Mouse (Mus musculus): ENCODE data around the gene Camta1.

Camta1 gene

DNA sequence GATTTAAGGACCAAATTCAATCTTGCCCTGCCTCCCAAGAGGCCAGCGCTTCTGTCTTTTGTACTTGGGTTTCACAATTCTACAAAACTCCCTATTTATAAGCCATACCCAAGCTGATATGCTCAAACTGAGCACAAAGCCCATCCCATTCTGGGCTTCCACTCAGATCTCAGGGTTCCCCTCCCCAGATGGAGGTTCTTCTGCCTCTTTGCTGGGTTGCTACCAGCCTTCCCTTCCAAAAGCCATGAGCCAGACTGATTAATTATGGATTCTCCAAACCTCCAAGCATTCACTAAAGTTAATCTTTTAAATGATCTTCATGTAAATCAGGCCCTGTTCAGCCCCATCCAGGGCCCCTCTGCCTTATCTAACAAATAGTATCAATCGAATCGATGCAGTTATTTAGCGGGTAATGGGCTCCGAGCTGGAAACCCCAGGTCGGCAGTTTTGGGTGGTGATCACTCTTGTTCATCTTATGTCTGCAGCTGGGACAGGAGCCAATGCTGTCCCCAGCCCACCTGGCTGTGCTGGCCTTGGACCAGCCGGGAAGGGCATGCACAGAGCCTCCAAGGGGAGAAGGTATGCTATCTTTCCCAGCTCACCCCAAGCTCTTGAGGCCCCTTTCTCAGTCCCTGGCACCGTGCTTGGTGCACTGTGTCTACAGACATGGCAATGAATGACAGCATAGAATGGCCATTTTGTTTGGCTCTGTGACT is 534.5 kb downstream of the Camta1 start:
- no peak for ATAC-seq (ENCODE audit: low TSS enrichment)

DNA sequence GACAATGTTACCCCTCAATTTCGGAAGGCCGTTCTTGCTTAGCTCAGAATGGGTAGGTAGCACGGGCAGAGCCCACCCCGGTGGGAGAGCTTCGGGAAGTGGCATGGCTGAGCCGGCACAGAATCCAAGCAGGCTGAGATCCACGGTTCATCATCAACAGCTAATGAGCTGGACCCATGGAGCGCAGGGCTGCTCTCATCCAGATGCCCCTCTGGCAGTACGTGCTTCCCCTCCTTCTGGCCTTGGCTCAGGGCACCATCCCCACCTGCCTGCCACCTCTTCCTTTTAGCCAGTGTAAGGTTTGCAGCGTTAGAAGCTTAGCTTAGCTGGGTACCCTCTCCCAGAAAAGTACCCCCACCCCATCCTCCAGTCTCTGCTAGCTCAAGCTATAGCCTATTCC is 545.2 kb downstream of the Camta1 start:
- no peak for ATAC-seq (ENCODE audit: low TSS enrichment)

DNA sequence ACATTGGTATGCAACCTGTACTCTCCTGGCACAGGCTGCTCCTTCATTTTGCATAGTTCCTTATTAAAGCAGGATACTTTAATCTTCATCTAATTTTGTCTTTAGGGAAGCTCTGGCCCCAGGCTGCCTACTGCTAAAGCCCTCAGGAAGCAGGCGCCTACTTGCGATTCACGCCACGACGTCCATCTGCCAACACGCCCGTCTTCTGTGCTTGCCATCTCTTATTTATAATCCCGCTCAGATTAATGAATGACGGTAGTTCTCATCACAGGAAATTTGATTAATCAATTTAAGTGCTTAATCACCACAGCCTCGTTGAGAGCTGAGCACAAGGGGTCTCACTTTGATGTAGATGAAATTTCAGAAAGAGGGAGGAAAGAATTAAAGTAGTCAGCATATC is 546.0 kb downstream of the Camta1 start:
- no peak for ATAC-seq (ENCODE audit: low TSS enrichment)

DNA sequence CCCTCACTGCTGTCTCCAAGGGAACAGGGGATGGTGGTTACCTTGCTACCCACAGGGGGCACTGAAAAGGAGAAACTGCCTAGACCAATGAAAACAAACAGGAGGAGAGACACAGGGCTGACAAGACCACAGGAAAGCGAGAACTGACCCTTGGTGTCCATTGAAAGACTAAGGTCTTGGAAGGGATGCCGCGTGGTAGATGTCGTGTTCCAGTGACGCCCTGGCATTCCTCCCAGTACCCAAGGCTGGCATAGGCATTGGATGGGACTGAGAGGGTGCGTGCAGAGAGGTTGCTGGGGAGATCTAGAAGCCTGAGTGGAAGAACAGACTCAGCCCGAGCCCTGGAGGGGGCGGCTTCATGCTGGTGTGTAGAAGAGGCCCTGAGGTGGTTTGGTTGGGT is 550.9 kb downstream of the Camta1 start:
- ATAC-seq (ENCODE audit: low TSS enrichment) = no peak

DNA sequence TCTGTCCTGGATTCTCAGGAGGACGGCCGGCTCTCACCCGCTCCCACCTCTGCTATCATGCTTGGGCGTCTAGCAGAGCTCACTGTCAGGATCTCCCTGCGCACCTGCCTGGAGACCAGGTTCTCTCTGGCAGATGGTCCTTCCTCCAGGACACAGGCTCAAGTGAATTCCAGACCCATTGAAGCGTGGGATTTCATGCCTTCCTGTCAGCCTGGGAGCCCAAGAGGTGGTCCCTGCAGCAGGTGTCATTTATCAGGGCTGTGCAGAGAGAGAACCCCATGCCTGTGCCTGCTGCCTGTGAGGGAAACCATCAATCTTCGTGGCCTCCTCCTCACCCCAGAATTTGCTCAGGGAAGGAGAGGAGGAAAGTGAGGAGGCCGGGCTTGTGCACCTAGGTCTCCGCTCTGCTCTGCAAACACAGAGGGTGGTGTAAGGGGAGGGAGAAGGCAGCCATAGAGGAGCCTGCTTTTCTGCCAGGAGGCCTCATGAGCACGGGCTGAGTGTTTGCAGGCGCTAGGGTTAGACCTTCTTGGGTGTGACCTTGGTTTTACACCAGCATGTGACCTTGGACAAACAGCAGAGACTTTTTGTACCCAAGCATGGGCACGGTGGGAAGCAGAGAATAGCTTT is 551.5 kb downstream of the Camta1 start:
- no peak for ATAC-seq (ENCODE audit: low TSS enrichment)

DNA sequence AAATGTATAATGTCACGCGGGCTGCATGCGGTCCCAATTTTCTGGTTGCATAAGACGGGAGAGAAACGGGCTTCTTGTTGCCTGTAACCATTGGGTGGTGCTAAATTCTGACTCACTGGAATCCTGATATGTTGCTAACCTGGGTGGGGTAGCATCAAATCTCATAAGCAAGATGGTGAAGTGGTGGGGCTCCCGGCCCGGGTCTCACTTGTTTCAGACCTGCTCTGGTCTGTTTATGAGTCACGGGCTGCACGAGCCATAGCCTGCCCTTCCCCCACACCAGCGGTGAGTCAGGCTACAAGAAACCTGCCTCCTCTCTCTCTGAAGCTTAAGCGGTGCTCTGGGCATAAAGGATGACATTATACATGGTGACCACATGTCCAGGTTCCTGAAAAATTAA is 554.8 kb downstream of the Camta1 start:
- peak; percentile 68 for ATAC-seq (ENCODE audit: low TSS enrichment)

DNA sequence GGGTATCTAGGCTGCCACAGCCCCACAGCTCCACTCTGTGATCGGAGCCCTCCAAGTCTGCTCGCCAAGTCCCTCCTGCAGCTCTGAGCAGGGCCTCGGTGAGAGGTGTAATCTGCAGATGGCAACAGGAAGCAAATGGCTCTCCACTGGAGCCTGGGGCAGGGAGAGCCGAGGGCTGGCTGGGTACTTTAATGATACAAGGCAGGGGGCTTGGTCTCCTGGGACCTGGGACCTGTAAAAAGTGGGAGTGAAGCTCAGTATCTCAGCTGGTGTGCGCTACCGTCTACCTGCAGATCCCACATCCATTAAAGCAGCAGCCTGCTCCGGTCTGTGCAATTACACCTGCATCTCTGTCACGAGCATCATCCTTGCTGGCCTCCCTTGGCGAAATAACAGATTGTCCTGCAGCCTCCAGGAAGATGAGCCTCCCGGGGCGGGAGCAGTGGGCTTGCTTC is 555.3 kb downstream of the Camta1 start:
- ATAC-seq (ENCODE audit: low TSS enrichment) = peak; percentile 43; the same call in 1 of the 2 replicates

DNA sequence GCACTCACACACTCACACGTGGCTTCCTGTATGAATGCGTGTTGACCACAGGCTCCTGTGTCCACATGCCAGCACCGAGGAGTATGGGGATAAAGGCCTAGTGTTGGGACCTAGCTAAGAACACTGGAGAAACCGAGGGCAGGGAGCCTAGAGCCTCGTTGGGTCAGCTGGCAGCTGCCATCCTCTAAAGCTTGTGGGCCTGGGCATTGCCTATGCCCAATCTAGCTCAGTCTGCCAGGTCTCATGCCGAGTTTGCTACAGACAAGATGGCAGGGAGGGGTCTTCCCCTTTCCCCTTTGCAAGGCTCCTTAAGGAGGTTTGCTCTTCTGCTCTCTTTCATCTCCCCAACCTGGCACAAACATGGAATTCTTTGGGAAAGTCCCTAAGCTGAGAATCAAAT is 555.9 kb downstream of the Camta1 start:
- no peak for ATAC-seq (ENCODE audit: low TSS enrichment)

DNA sequence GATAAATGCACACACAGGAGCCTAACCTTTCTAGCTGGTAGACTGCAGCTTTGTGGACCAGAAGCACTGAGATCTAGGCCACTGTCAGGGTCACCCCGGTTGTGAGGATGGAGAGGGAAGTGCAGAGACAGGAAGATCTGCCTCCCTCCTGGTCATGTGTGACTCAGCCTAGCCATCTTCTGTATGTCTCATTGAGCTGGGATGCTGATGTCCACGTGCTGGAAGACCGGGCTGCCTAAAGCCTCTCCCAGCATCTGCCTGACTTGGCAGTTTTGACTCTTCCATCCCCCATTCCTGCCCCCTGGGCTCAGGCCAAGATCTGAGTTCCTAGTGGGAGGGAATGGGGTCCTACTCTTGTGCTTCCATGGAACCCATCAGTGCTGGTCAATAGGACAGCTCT is 557.7 kb downstream of the Camta1 start:
- no peak for ATAC-seq (ENCODE audit: low TSS enrichment)

DNA sequence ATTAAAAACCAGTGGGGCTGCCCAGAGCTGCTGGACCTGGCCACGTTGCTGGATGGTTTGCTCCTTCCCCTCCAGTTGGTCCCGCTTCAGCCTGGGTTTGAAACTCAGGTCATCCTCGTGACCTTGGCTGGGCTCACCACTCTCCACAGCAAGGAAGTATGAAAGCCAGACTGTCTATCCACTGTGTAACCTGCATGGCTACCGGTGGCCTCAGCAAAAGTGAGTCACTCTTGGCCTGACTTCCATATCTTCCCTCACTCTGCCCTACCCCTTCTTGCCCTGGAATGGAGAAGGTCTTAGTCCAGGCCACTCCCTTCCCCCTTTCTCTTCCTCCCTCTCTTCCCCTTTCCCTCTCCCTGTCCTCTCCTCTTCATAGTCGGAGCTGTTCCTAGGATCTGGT is 558.2 kb downstream of the Camta1 start:
- no peak for ATAC-seq (ENCODE audit: low TSS enrichment)

DNA sequence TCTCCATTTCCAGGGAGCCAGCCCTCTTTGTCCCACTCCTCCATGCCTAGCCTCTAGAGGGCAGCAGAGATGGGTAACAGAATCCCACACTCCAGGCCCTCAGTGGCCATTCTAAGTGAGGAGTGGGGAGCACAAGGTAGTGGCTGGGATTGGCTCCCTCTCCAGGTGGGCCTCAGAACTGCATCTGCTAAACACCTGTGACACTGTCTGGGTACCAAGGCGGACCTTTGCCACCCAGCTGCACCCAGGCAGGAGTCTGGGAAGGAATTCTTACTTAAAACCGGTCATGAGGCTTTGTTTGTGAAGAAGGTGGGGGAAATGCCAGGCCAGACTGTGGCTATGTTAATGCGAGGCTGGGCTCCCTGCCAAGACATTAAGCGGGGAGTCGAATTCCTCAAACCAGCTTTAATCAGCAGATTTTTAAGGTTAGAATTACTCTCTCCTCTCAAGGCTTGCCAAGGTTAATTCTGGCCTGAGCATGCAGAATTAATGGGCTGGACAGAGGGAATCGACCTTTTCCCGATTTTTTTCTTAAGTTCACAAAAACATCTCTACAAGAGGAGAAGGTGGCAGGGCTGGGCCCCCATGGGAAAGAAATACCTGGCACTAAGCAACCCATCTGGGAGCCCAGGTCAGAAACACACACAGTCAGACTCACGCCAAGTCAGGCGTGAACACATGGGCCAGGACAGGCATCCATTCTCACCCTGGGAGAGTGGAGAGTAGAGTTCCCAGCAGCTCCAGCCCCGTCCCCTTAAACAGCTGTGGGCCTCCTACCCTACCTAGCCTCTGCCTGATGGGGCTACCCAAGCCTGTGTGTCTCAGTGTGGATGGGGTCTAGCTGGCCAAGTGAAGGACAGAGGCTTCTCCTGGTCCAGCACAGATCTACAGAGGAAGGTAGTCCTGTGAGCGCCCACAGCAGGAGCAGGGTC is 559.2 kb downstream of the Camta1 start:
- peak; percentile 18; the same call in 1 of the 2 replicates for ATAC-seq (ENCODE audit: low TSS enrichment)

DNA sequence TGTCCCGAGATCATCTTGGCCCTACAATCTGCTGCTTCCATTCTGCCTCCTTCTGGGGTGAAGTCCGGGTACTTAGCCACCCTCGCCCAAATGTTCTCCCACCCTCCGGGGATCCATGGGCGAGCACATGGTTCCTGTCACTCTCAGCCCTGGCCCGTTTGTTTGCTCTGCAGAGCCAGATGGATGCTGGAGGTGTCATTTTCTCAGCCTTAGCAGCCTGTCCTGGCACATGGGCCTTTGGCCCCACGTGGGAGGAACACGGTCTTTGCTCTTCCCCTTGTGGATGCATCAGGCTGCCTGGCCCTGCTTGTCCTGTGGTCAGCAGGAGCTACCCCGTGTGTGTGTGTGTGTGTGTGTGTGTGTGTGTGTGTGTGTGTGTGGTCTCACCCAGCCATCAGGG is 560.3 kb downstream of the Camta1 start:
- no peak for ATAC-seq (ENCODE audit: low TSS enrichment)

DNA sequence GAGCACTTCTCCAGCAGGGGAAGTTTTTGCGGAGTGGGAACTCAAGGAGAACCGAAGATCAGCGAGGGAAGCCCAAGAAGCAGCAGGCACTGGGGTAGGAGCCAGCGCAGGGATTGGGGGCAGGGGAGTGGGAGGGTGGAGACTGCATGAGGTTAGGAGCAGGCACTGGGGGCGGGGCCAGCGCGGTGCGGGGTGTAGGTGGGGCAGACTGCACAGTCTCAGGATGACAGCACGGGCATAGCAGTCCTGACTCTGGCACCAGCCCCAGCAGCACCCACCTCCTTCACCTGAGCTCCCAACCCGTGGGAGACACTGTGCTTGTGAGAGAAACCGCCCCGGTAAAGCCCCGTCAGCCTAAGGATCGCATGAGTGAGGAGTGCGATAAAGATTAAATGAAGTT is 561.0 kb downstream of the Camta1 start:
- peak; percentile 50 for ATAC-seq (ENCODE audit: low TSS enrichment)

DNA sequence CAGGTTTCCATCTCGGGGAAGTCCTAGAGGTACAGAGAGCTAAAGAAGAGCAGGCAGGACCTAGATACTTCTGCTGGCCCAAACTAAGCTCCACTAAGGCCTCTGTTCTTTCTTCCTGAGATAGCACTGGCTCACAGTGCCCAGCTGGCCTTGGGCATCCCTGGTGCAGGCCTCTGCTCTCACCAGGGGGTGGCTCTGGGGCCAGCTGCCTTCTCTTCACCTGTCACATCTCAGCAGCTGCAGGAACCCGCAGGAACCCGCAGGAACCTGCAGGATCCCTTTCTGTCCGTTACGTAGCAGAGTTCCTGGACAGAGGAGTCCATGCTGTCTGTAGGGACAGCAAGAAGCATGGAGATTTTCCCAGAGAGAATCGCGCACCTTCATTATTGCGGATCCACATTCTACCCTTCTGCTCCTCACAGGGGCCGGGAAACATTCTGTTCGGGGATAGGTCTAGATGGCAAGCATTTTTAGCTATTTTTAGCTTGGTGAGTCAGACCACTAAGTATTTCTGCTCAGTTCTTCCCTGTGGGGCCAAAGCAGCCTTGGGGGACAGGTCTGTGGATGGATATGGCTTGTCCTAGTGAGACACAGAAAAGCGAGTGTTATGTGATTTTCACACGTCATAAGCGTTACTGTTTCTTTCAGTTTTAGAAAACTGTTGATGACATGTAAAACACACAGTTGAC is 566.0 kb downstream of the Camta1 start:
- no peak for ATAC-seq (ENCODE audit: low TSS enrichment)

DNA sequence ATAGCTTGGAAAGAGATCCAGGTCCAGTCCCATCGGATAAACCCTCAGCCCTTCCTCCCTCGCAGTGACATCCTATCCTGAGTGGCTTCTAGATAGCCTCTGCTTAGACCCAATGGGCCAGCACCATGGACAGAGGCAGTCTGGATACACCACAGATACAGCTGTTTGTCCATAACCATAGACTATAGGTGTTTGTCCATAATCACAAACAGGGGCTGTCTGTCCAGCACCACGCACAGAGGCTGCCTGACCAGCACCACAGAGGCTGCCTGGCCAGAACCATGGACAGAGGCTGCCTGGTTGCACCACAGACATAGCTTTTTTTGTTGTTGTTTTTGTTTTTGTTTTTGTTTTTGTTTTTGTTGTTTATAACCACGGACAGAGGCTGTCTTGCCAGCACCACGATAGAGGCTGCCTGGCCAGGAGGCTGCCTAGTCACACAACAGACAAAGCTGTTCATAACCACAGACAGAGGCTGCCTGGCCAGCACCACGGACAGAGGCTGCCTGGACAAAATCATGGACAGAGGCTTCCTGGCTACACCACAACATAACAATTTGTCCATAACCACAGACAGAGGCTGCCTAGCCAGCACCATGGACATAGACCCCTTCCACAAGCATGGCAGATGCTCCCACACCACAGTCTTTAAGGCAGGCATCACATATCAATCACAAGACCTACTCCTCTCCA is 572.6 kb downstream of the Camta1 start:
- no peak for ATAC-seq (ENCODE audit: low TSS enrichment)

DNA sequence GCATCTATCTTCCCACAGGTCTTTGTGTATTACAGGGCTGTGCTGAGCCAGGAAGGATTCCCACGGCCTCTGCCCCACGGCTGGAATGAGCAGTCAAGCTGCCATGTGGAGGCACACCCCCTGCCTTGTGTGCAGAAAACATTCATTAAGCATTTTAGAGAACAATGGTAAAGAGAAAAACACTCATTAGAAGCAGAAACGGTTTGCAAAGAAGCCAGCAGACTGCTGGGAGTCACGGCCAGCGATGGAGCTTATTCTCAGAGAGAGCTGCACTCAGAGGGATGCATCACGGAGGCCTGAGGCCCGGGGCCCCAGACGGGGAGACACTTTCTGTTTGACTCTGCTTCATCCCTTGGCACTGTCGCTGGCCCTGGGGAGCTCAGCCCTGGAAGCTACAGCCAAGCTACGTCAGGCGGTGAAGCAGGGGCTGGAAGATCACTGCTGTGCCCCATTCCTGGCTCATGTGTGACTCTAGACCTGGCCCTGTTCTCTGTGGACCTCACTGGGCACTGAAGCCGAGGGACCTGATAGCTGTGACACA is 575.7 kb downstream of the Camta1 start:
- no peak for ATAC-seq (ENCODE audit: low TSS enrichment)

DNA sequence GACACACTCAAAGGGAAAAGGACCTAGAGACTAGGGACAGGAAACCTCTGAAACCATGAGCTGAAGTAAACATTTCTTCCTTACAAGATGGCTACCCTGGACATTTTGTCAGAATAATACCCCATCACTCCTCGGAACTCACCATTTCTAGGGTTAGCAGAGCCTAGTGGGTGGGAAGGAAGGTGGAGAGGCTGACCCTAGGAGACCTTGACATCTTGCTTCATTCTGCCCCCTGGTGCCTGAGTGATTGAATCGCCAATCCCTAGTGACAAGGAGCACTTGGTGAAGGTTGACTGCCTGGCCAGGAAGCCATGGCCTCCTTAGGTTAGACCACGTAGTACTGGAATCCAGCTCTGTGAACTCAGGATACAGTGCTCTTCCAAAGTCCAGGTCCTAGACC is 576.2 kb downstream of the Camta1 start:
- no peak for ATAC-seq (ENCODE audit: low TSS enrichment)

DNA sequence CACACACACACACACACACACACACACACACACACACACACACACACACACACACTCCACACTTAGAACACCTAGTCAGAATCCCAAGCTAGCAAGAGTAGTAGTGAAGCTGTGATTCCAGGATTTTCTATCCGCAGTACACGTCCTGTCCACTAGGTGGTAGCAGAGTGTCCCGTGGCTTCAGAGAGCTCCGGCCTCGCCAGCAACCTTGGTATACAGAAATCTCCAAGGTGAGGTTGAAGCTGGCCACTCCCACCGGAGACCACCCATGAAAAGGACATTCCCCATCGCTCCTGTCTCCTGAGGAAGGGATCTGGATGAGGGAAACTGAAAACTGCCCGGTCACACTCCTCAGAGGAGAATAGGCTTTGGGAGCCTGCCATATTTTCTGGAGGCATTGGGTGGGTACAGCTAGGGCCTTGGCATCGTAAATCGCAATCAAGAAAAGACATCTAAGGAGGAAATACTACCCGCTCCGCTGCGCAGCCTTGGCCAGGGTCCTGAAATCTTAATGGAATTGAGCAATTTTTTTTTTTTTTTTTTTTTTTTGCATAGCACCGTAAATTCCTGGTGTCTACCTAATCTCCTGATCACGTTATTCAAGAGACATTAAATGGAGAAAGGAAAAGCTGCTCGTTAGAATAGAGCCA is 578.5 kb downstream of the Camta1 start:
- ATAC-seq (ENCODE audit: low TSS enrichment) = peak; percentile 20; the same call in 1 of the 2 replicates

DNA sequence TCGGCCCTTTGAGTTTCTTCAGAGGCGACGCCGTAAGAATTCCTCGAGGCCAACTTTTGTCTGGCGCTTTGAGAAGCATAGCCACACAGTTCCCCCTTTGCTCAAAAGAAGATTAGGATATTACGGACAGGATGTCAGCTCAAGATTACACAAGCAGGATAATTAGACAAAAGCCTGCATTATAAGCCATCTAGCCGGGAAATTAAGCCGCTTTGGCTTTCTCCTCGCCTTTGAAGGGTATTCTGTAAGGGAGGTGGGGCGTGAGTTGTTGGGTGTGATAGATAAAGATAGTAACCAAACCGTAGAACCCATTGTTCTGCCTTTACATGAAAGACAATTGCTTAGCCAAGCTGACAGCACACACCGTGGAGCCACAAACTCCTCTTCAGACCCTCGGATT is 579.6 kb downstream of the Camta1 start:
- ATAC-seq (ENCODE audit: low TSS enrichment) = no peak

DNA sequence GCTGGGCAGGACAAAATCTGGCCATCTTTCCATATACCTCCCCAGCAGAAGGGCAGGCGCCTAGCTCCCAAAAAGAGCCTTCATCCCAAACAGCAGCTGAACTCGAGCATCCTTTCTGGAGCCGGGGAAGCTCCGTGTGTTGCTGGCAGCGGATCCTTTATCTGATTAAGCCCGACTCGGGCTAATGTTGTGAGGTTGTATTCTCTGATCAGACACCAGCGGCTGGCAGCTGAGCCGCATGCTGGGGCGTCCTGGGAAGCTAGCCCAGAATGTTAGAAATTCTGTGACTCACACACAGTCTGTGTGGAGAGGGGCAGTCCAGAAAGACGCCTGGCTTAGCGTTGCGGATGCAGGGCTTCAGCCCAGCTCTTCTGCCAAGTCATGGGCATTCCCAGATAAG is 586.4 kb downstream of the Camta1 start:
- peak; percentile 98 for ATAC-seq (ENCODE audit: low TSS enrichment)

Measured in frontal cortex, adult (tissue).